Mouse (Mus musculus) myocyte (in vitro differentiated cells): Measurements from ENCODE around the gene Ino80d. TPM values are rescaled to one million over a fixed set of nuclear protein-coding genes. Genes with fewer than 3 reads are reported as not detected.

Source experiments
- H3K27me3 ChIP-seq: one replicate; pipeline ENCODE4 v1.6.1; 2011; ENCODE audit not compliant: control insufficient read depth, insufficient read depth, insufficient read length
- H3K36me3 ChIP-seq: one replicate; pipeline ENCODE4 v1.6.1; 2011; ENCODE audit not compliant: control insufficient read depth, insufficient read depth
- H3K4me2 ChIP-seq: one replicate; pipeline ENCODE4 v1.6.1; 2011; ENCODE audit warnings: low read depth, control low read depth
- H3K4me3 ChIP-seq: one replicate; pipeline ENCODE4 v1.5.1; 2011; ENCODE audit warnings: mild to moderate bottlenecking, control low read depth, moderate library complexity
- H3K79me2 ChIP-seq: one replicate; pipeline ENCODE4 v1.6.1; 2011; ENCODE audit not compliant: control insufficient read depth, insufficient read depth
- H3ac ChIP-seq: one replicate; pipeline ENCODE4 v1.6.1; 2011; ENCODE audit not compliant: control insufficient read depth, insufficient read length
- CEBPB ChIP-seq: IDR thresholded peaks from 2 replicates; pipeline ENCODE4 v1.6.1; 2011; ENCODE audit warnings: mild to moderate bottlenecking, moderate library complexity; ENCODE audit not compliant: poor library complexity, insufficient read depth, severe bottlenecking
- E2F4 ChIP-seq: IDR thresholded peaks from one replicate; pipeline ENCODE4 v1.6.1; 2011; ENCODE audit warnings: mild to moderate bottlenecking, control low read depth, moderate library complexity; ENCODE audit not compliant: insufficient read depth
- MAX ChIP-seq: IDR thresholded peaks from one replicate; pipeline ENCODE4 v1.6.1; 2011; ENCODE audit warnings: low read depth, mild to moderate bottlenecking, control low read depth
- MYOD1 ChIP-seq, 3 experiments: IDR thresholded peaks; one replicate each; pipeline ENCODE4 v1.6.1; 2011; ENCODE audit warnings: control low read depth in 2 of 3, low read depth in 2 of 3, mild to moderate bottlenecking in 2 of 3, moderate library complexity in 1 of 3; ENCODE audit not compliant: insufficient read length in 2 of 3, control insufficient read depth in 1 of 3
- MYOG ChIP-seq, 3 experiments: IDR thresholded peaks; one replicate each; pipeline ENCODE4 v1.6.1; 2011; ENCODE audit warnings: control low read depth in 2 of 3, low read depth in 2 of 3, mild to moderate bottlenecking in 2 of 3; ENCODE audit not compliant: insufficient read length in 2 of 3, control insufficient read depth in 1 of 3, insufficient read depth in 1 of 3
- POLR2A ChIP-seq: IDR thresholded peaks from one replicate; pipeline ENCODE4 v1.6.1; 2011; ENCODE audit warnings: low read depth, mild to moderate bottlenecking, control low read depth, moderate library complexity; ENCODE audit not compliant: insufficient read length
- POLR2AphosphoS2 ChIP-seq: IDR thresholded peaks from one replicate; pipeline ENCODE4 v1.6.1; 2011; ENCODE audit warnings: low read depth, control low read depth; ENCODE audit not compliant: insufficient read length
- REST ChIP-seq: IDR thresholded peaks from one replicate; pipeline ENCODE4 v1.6.1; 2011; ENCODE audit warnings: mild to moderate bottlenecking, control low read depth, moderate library complexity; ENCODE audit not compliant: insufficient read depth, insufficient read length
- SRF ChIP-seq: IDR thresholded peaks from one replicate; pipeline ENCODE4 v1.6.1; 2011; ENCODE audit warnings: low read depth; ENCODE audit not compliant: control insufficient read depth, insufficient read length
- TCF12 ChIP-seq: IDR thresholded peaks from one replicate; pipeline ENCODE4 v1.6.1; 2011; ENCODE audit warnings: mild to moderate bottlenecking, control low read depth; ENCODE audit not compliant: poor library complexity, insufficient read depth, severe bottlenecking
- TCF3 ChIP-seq: IDR thresholded peaks from one replicate; pipeline ENCODE4 v1.6.1; 2011; ENCODE audit warnings: low read depth, control low read depth; ENCODE audit not compliant: insufficient read length
- USF1 ChIP-seq: IDR thresholded peaks from one replicate; pipeline ENCODE4 v1.6.1; 2011; ENCODE audit warnings: low read depth, mild to moderate bottlenecking, control low read depth, moderate library complexity
- polyA plus RNA-seq: library from polyadenylated mRNA; unstranded; fragments of >200 nt; fragmentation: generic; extraction: Trizol; gene quantifications from one replicate; pipeline ENCODE4 v1.2.1, GENCODE M21; 2012; ENCODE audit warnings: missing spikeins

The Ino80d gene
- polyA plus RNA-seq, 1 experiment = 1.7 TPM

GRCm38 (mm10) chr1:63115096-63115495 is 629 bp upstream of the Ino80d start:
- peaks cover 14% of the 10 kb centered on the region for H3K36me3 ChIP-seq
- H3ac ChIP-seq = peak overlapping the region; percentile 80
- peak overlapping the region; percentile 87 for H3K4me2 ChIP-seq
- peak overlapping the region; percentile 55 for H3K4me3 ChIP-seq
- H3K27me3 ChIP-seq = no peaks in the 10 kb centered on the region
- H3K79me2 ChIP-seq = peaks cover 63% of the 10 kb centered on the region
- TF ChIP-seq E2F4 (no peak), MYOG (IDR thresholded peaks at IDR 0.05; ENCODE audit: control insufficient read depth in 1 of 3, insufficient read depth in 1 of 3, insufficient read length in 2 of 3, low read depth in 2 of 3) (no peak), REST (no peak), USF1 (no peak), TCF12 (no peak), SRF (no peak), CEBPB (no peak), POLR2A (no peak), MYOD1 (IDR thresholded peaks at IDR 0.05; ENCODE audit: control insufficient read depth in 1 of 3, insufficient read length in 2 of 3, low read depth in 2 of 3) (no peak), TCF3 (no peak), POLR2AphosphoS2 (no peak), MAX (no peak)

GRCm38 (mm10) chr1:63113274-63114135 is 962 bp downstream of the Ino80d start:
- Histone ChIP-seq H3K4me2 (peak overlapping the region; percentile 97), H3ac (peak overlapping the region; percentile 80), H3K79me2 (peaks cover 79% of the 10 kb centered on the region), H3K27me3 (no peaks in the 10 kb centered on the region), H3K4me3 (peak overlapping the region; percentile 55), H3K36me3 (peaks cover 6% of the 10 kb centered on the region)
- no peak for TF ChIP-seq CEBPB
- TF ChIP-seq MAX = no peak
- TF ChIP-seq MYOG (IDR thresholded peaks at IDR 0.05; ENCODE audit: control insufficient read depth in 1 of 3, insufficient read depth in 1 of 3, insufficient read length in 2 of 3, low read depth in 2 of 3) = no peak
- no peak for TF ChIP-seq USF1
- no peak for TF ChIP-seq TCF12
- TF ChIP-seq SRF = no peak
- TF ChIP-seq TCF3 = no peak
- no peak for TF ChIP-seq MYOD1 (IDR thresholded peaks at IDR 0.05; ENCODE audit: control insufficient read depth in 1 of 3, insufficient read length in 2 of 3, low read depth in 2 of 3)
- TF ChIP-seq E2F4 = no peak
- TF ChIP-seq POLR2A = no peak
- TF ChIP-seq REST = no peak
- TF ChIP-seq POLR2AphosphoS2 = no peak

GRCm38 (mm10) chr1:63112865-63113261 is 1.6 kb downstream of the Ino80d start:
- Histone ChIP-seq H3ac (peak overlapping the region; percentile 80), H3K4me2 (peak overlapping the region; percentile 97), H3K36me3 (no peaks in the 10 kb centered on the region), H3K4me3 (peak overlapping the region; percentile 55), H3K79me2 (peaks cover 85% of the 10 kb centered on the region), H3K27me3 (no peaks in the 10 kb centered on the region)
- TF ChIP-seq MAX (no peak), MYOG (IDR thresholded peaks at IDR 0.05; ENCODE audit: control insufficient read depth in 1 of 3, insufficient read depth in 1 of 3, insufficient read length in 2 of 3, low read depth in 2 of 3) (no peak), POLR2A (no peak)

DNA sequence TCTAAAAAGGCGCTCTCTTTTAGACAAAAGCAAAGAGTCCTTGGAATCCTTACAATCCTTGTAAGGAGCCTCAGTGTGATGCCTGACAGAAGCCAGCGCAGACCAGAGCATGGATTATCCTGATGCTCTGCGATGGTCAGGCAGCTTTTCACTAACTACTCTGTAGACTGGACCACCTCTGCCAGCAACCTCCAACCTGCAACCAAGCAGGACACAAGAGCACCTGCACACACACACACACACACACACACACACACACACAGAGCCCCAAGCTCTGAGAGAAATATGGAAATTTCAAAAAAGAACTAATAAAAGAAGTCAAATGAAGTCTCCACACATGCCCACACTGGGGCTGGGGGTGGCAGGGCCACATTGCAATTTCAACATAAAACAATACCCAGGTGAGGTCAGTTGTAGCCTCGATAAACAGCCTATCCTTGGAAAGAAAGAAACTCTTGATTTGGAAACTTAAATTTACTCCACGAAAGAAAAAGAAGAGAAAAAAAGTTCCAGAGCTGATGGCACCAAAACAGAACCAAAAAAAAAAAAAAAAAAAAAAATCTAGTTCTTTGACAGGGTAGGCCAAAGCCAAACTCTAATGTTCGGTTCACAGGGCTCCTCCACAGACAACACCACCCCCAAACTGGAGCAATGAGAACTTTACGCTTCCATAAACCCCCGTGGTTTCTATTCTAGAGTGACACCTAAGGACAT is 2.2 kb downstream of the Ino80d start:
- Histone ChIP-seq H3K4me3 (peak overlapping the region; percentile 55), H3ac (peak overlapping the region; percentile 80), H3K4me2 (peak overlapping the region; percentile 97), H3K79me2 (peaks cover 89% of the 10 kb centered on the region), H3K27me3 (no peaks in the 10 kb centered on the region), H3K36me3 (no peaks in the 10 kb centered on the region)
- no peak for TF ChIP-seq TCF3
- no peak for TF ChIP-seq POLR2AphosphoS2
- TF ChIP-seq SRF = no peak
- TF ChIP-seq E2F4 = no peak
- no peak for TF ChIP-seq TCF12
- TF ChIP-seq REST = no peak
- no peak for TF ChIP-seq MYOG (IDR thresholded peaks at IDR 0.05; ENCODE audit: control insufficient read depth in 1 of 3, insufficient read depth in 1 of 3, insufficient read length in 2 of 3, low read depth in 2 of 3)
- TF ChIP-seq POLR2A = no peak
- TF ChIP-seq MYOD1 (IDR thresholded peaks at IDR 0.05; ENCODE audit: control insufficient read depth in 1 of 3, insufficient read length in 2 of 3, low read depth in 2 of 3) = no peak
- TF ChIP-seq MAX = no peak
- no peak for TF ChIP-seq CEBPB
- no peak for TF ChIP-seq USF1
